Mouse (Mus musculus): ENCODE results near the gene Wnt4. TPM values are rescaled to one million over a fixed set of nuclear protein-coding genes. Genes with fewer than 3 reads are reported as not detected.

The Wnt4 gene
- polyA plus RNA-seq, 1 experiment from 2014 or later = 5.3 TPM

GRCm38 (mm10) chr4:137297611-137298010 lies 20.3 kb downstream of the Wnt4 start:
- peaks cover 20% of the 10 kb centered on the region for H3K4me1 ChIP-seq
- WGBS = 84% methylated on average over 4 of the region's 4 CpGs
- H3K27ac ChIP-seq = no peak overlapping the region
- H3K9me3 ChIP-seq = no peaks in the 10 kb centered on the region
- peaks cover 20% of the 10 kb centered on the region for H3K36me3 ChIP-seq
- no peak overlapping the region for H3K4me2 ChIP-seq (replicated peaks)
- ATAC-seq (ENCODE audit: low FRiP score, low read depth) = no peak
- no peak overlapping the region for H3K9ac ChIP-seq
- no peak overlapping the region for H3K4me3 ChIP-seq
- no peaks in the 10 kb centered on the region for H3K27me3 ChIP-seq

- ATAC-seq (ENCODE audit: low FRiP score, low read depth) = no peak
- no peaks in the 10 kb centered on the region for H3K27me3 ChIP-seq
- no peak overlapping the region for H3K27ac ChIP-seq
- no peaks in the 10 kb centered on the region for H3K9me3 ChIP-seq
- no peak overlapping the region for H3K4me3 ChIP-seq
- WGBS = 85% methylated on average over 8 of the region's 8 CpGs
- H3K36me3 ChIP-seq = peaks cover 20% of the 10 kb centered on the region
- H3K9ac ChIP-seq = no peak overlapping the region
- no peak overlapping the region for H3K4me2 ChIP-seq (replicated peaks)
- H3K4me1 ChIP-seq = peaks cover 26% of the 10 kb centered on the region
These were observed 21.1 kb downstream of the Wnt4 start for GRCm38 (mm10) chr4:137298406-137298805.

DNA sequence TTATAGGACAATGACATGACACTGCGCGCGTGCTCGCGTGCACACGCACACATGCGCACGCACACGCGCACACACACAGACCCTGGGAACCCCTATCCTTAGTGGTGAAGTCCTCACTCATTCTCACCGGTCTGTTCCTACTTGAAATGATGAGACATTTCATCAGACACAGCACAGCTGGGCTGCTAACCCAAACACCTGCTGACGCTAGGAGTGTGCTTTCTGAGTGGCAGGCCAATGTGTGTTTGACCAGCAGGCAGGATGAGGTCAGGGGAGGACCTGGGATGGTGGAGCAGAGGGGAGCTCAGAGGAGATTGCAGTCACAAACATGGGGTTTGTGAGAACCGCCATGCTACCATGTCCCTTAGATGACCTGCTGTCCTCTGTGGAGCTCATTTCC lies 22.9 kb downstream of the Wnt4 start:
- WGBS = 92% methylated on average over 13 of the region's 13 CpGs
- Histone ChIP-seq H3K27ac (no peak overlapping the region), H3K27me3 (no peaks in the 10 kb centered on the region), H3K9me3 (no peaks in the 10 kb centered on the region), H3K4me3 (no peak overlapping the region), H3K36me3 (peaks cover 23% of the 10 kb centered on the region), H3K9ac (no peak overlapping the region), H3K4me2 (replicated peaks) (no peak overlapping the region), H3K4me1 (peaks cover 24% of the 10 kb centered on the region)
- no peak for ATAC-seq (ENCODE audit: low FRiP score, low read depth)

- Histone ChIP-seq H3K4me2 (replicated peaks) (no peak overlapping the region), H3K4me1 (peaks cover 36% of the 10 kb centered on the region), H3K27ac (peak overlapping the region; percentile 22; the same call in 1 of the 2 replicates), H3K9me3 (no peaks in the 10 kb centered on the region), H3K27me3 (no peaks in the 10 kb centered on the region), H3K36me3 (peaks cover 10% of the 10 kb centered on the region; the same call in 1 of the 2 replicates), H3K9ac (no peak overlapping the region), H3K4me3 (no peak overlapping the region)
- 52% methylated on average over 16 of the region's 16 CpGs for WGBS
- ATAC-seq (ENCODE audit: low FRiP score, low read depth) = peak; percentile 63
These were observed 24.3 kb downstream of the Wnt4 start for GRCm38 (mm10) chr4:137301635-137302034.

DNA sequence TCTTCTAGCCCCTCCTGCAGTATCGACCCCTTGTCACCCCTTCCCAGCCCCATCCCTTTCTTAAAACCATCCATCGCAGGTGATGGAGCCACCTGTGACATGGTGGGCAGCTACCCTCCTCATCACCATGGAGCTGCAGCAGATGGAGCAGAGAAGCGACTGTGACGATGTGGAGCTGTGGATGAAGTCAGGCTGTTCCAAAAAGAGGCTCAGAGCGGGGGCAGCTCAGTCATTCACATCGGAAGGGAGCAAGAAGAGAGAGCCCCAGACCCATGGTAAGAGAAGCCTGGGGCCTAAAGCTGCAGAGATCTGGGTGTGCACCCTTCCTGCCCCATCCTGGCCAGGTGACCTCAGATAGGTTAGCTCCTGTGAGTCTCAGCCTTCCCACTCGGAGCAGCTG lies 26.8 kb downstream of the Wnt4 start:
- no peaks in the 10 kb centered on the region for H3K9me3 ChIP-seq
- no peak for ATAC-seq (ENCODE audit: low FRiP score, low read depth)
- H3K27me3 ChIP-seq = no peaks in the 10 kb centered on the region
- 88% methylated on average over 7 of the region's 7 CpGs for WGBS
- no peak overlapping the region for H3K4me3 ChIP-seq
- H3K9ac ChIP-seq = no peak overlapping the region
- H3K27ac ChIP-seq = no peak overlapping the region
- peaks cover 51% of the 10 kb centered on the region for H3K4me1 ChIP-seq
- no peak overlapping the region for H3K4me2 ChIP-seq (replicated peaks)
- H3K36me3 ChIP-seq = peaks cover 5% of the 10 kb centered on the region; the same call in 1 of the 2 replicates

DNA sequence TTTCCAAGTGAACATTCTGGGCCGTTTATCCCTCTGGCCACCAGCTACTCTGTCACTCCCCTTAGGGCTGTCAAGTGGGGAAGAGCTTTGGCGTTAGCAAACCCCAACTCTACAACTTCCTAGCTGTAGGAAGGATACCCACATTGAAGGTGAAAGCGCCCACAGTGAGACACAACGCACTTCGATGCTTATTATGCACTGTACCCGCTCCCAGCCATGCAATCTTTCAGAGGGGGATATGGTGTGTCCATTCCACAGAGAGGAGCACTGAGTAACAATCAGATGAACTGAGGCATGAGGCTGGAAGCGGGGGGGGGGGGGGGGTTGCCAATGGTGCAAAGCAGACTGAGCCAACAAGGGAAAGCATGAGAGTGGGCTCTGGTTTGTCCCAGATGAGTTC lies 27.8 kb downstream of the Wnt4 start:
- H3K27me3 ChIP-seq = no peaks in the 10 kb centered on the region
- no peak overlapping the region for H3K4me2 ChIP-seq (replicated peaks)
- peaks cover 51% of the 10 kb centered on the region for H3K4me1 ChIP-seq
- WGBS = 89% methylated on average over 7 of the region's 7 CpGs
- no peaks in the 10 kb centered on the region for H3K9me3 ChIP-seq
- H3K36me3 ChIP-seq = peaks cover 5% of the 10 kb centered on the region; the same call in 1 of the 2 replicates
- ATAC-seq (ENCODE audit: low FRiP score, low read depth) = no peak
- H3K4me3 ChIP-seq = no peak overlapping the region
- no peak overlapping the region for H3K27ac ChIP-seq
- H3K9ac ChIP-seq = no peak overlapping the region

GRCm38 (mm10) chr4:137305831-137306576 lies 28.7 kb downstream of the Wnt4 start:
- Histone ChIP-seq H3K27me3 (no peaks in the 10 kb centered on the region), H3K36me3 (peaks cover 14% of the 10 kb centered on the region; the same call in 1 of the 2 replicates), H3K4me3 (no peak overlapping the region), H3K4me2 (replicated peaks) (no peak overlapping the region), H3K27ac (0 out of 2 replicates have a peak overlapping the region, but pooled peaks have one; percentile 17), H3K9ac (no peak overlapping the region), H3K9me3 (no peaks in the 10 kb centered on the region), H3K4me1 (peaks cover 51% of the 10 kb centered on the region)
- WGBS = 37% methylated on average over 13 of the region's 13 CpGs
- ATAC-seq (ENCODE audit: low FRiP score, low read depth) = no peak

- no peaks in the 10 kb centered on the region for H3K27me3 ChIP-seq
- H3K27ac ChIP-seq = 0 out of 2 replicates have a peak overlapping the region, but pooled peaks have one; percentile 17
- peaks cover 46% of the 10 kb centered on the region for H3K4me1 ChIP-seq
- H3K9ac ChIP-seq = no peak overlapping the region
- 53% methylated on average over 8 of the region's 8 CpGs for WGBS
- no peak overlapping the region for H3K4me3 ChIP-seq
- H3K36me3 ChIP-seq = peaks cover 15% of the 10 kb centered on the region; the same call in 1 of the 2 replicates
- no peak for ATAC-seq (ENCODE audit: low FRiP score, low read depth)
- no peak overlapping the region for H3K4me2 ChIP-seq (replicated peaks)
- no peaks in the 10 kb centered on the region for H3K9me3 ChIP-seq
These were observed 29.2 kb downstream of the Wnt4 start for GRCm38 (mm10) chr4:137306577-137306888.

- Histone ChIP-seq H3K4me2 (replicated peaks) (no peak overlapping the region), H3K9ac (no peak overlapping the region), H3K27me3 (no peaks in the 10 kb centered on the region), H3K36me3 (peaks cover 15% of the 10 kb centered on the region; the same call in 1 of the 2 replicates), H3K9me3 (no peaks in the 10 kb centered on the region), H3K4me3 (no peak overlapping the region), H3K4me1 (peaks cover 42% of the 10 kb centered on the region), H3K27ac (0 out of 2 replicates have a peak overlapping the region, but pooled peaks have one; percentile 3)
- ATAC-seq (ENCODE audit: low FRiP score, low read depth) = no peak
- 80% methylated on average over 19 of the region's 19 CpGs for WGBS
These were observed 29.9 kb downstream of the Wnt4 start for GRCm38 (mm10) chr4:137306991-137307706.

DNA sequence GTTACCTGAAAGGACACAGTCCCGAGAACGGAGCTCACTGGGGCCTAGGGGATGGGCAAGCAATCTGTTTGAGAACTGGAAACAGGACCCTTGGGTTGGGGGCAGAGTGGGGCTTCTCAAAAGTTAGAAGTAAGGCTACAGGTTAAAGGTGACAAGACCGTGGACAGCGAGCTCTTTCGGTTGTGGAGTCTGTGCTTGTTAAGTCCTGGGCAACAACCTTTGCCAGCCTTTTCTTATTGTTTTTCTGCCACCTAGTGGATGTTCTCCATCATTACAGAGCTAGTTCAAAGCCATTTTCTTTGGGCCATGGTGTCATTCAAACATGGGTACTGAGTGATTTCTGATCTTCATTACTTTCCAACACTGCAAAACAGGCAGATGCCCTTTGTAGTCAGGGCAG lies 31.1 kb downstream of the Wnt4 start:
- Histone ChIP-seq H3K9me3 (no peaks in the 10 kb centered on the region), H3K27me3 (no peaks in the 10 kb centered on the region), H3K4me2 (replicated peaks) (no peak overlapping the region), H3K27ac (no peak overlapping the region), H3K36me3 (peaks cover 15% of the 10 kb centered on the region; the same call in 1 of the 2 replicates), H3K4me1 (peaks cover 33% of the 10 kb centered on the region), H3K4me3 (no peak overlapping the region), H3K9ac (no peak overlapping the region)
- WGBS = 53% methylated on average over 5 of the region's 5 CpGs
- ATAC-seq (ENCODE audit: low FRiP score, low read depth) = no peak

GRCm38 (mm10) chr4:137313511-137313910 lies 36.2 kb downstream of the Wnt4 start:
- H3K4me1 ChIP-seq = peaks cover 13% of the 10 kb centered on the region
- peaks cover 35% of the 10 kb centered on the region for H3K36me3 ChIP-seq
- 0 out of 2 replicates have a peak overlapping the region, but pooled peaks have one; percentile 10 for H3K27ac ChIP-seq
- no peaks in the 10 kb centered on the region for H3K9me3 ChIP-seq
- H3K4me2 ChIP-seq (replicated peaks) = no peak overlapping the region
- no peak for ATAC-seq (ENCODE audit: low FRiP score, low read depth)
- no peak overlapping the region for H3K4me3 ChIP-seq
- 49% methylated on average over 2 of the region's 2 CpGs for WGBS
- H3K27me3 ChIP-seq = no peaks in the 10 kb centered on the region
- H3K9ac ChIP-seq = no peak overlapping the region

GRCm38 (mm10) chr4:137314561-137314960 lies 37.3 kb downstream of the Wnt4 start:
- 21% methylated on average over 6 of the region's 6 CpGs for WGBS
- Histone ChIP-seq H3K27ac (no peak overlapping the region), H3K9ac (no peak overlapping the region), H3K4me3 (no peak overlapping the region), H3K9me3 (no peaks in the 10 kb centered on the region), H3K27me3 (no peaks in the 10 kb centered on the region), H3K4me1 (peaks cover 13% of the 10 kb centered on the region), H3K4me2 (replicated peaks) (no peak overlapping the region), H3K36me3 (peaks cover 45% of the 10 kb centered on the region)
- peak; percentile 46; the same call in 1 of the 2 replicates for ATAC-seq (ENCODE audit: low FRiP score, low read depth)

Data from limb, embryonic 13.5 days (tissue).